Mouse (Mus musculus): ENCODE data around the gene Gm42906. TPM values are rescaled to one million over a fixed set of nuclear protein-coding genes. Genes with fewer than 3 reads are reported as not detected.

Gene Gm42906
- not detected in 2 replicates for polyA plus RNA-seq (2014; fragmentation: Nextera tagmentation; extraction: Ambion mirVana)

GRCm38 (mm10) chr5:151428113-151428756 lies at the start of gene Gm42906:
TSS of gene Gm42906 (minus strand) at chr5:151428163.
- 53% methylated on average over 3 of the region's 3 CpGs for WGBS
- no peak within 1 kb of the TSS for H3K4me2 ChIP-seq
- DNase-seq (no peak), ATAC-seq (ENCODE audit: insufficient read depth) (no peak)
- no peak within 1 kb of the TSS for H3K4me3 ChIP-seq (ENCODE audit: low read depth, low read length)
- no peaks in the 10 kb centered on the region for H3K36me3 ChIP-seq (ENCODE audit: insufficient read depth)
- no peaks in the 10 kb centered on the region for H3K9me3 ChIP-seq (ENCODE audit: low read depth, low read length)
- no peak for TF ChIP-seq CTCF (IDR thresholded peaks at IDR 0.05; ENCODE audit: low read depth)
- no peak within 1 kb of the TSS for H3K27ac ChIP-seq (ENCODE audit: low read depth)
- no peaks in the 10 kb centered on the region for H3K27me3 ChIP-seq (ENCODE audit: insufficient read depth, low read length)
- no peak within 1 kb of the TSS for H3K9ac ChIP-seq
- no peaks in the 10 kb centered on the region for H3K4me1 ChIP-seq (ENCODE audit: insufficient read depth)

GRCm38 (mm10) chr5:151445695-151446094 lies 17.7 kb upstream of the Gm42906 start:
- Histone ChIP-seq H3K36me3 (ENCODE audit: insufficient read depth) (no peaks in the 10 kb centered on the region), H3K4me2 (no peak overlapping the region), H3K27me3 (ENCODE audit: insufficient read depth, low read length) (no peaks in the 10 kb centered on the region), H3K9ac (no peak overlapping the region), H3K9me3 (ENCODE audit: low read depth, low read length) (no peaks in the 10 kb centered on the region), H3K4me1 (ENCODE audit: insufficient read depth) (no peaks in the 10 kb centered on the region), H3K4me3 (ENCODE audit: low read depth, low read length) (no peak overlapping the region), H3K27ac (ENCODE audit: low read depth) (no peak overlapping the region)
- ATAC-seq (ENCODE audit: insufficient read depth) (no peak), DNase-seq (no peak)
- 0 out of 2 replicates have a peak, but pooled peaks have one; percentile 11 for TF ChIP-seq CTCF (IDR thresholded peaks at IDR 0.05; ENCODE audit: low read depth)

GRCm38 (mm10) chr5:151435106-151435505 lies 7.1 kb upstream of the Gm42906 start:
- H3K9me3 ChIP-seq (ENCODE audit: low read depth, low read length): no peaks in the 10 kb centered on the region
- H3K36me3 ChIP-seq (ENCODE audit: insufficient read depth): no peaks in the 10 kb centered on the region
- TF ChIP-seq CTCF (IDR thresholded peaks at IDR 0.05; ENCODE audit: low read depth): no peak
- no peak overlapping the region for H3K4me2 ChIP-seq
- no peaks in the 10 kb centered on the region for H3K4me1 ChIP-seq (ENCODE audit: insufficient read depth)
- H3K27ac ChIP-seq (ENCODE audit: low read depth): no peak overlapping the region
- no peak for ATAC-seq (ENCODE audit: insufficient read depth)
- no peak for DNase-seq
- H3K4me3 ChIP-seq (ENCODE audit: low read depth, low read length): no peak overlapping the region
- H3K9ac ChIP-seq: no peak overlapping the region
- H3K27me3 ChIP-seq (ENCODE audit: insufficient read depth, low read length): no peaks in the 10 kb centered on the region

- Histone ChIP-seq H3K9me3 (ENCODE audit: low read depth, low read length) (no peaks in the 10 kb centered on the region), H3K36me3 (ENCODE audit: insufficient read depth) (no peaks in the 10 kb centered on the region), H3K4me1 (ENCODE audit: insufficient read depth) (peaks cover 7% of the 10 kb centered on the region), H3K9ac (no peak overlapping the region), H3K27me3 (ENCODE audit: insufficient read depth, low read length) (no peaks in the 10 kb centered on the region), H3K4me3 (ENCODE audit: low read depth, low read length) (no peak overlapping the region), H3K27ac (ENCODE audit: low read depth) (no peak overlapping the region), H3K4me2 (no peak overlapping the region)
- DNase-seq (peak; percentile 42), ATAC-seq (ENCODE audit: insufficient read depth) (peak; percentile 64; the same call in 1 of the 2 replicates)
- no peak for TF ChIP-seq CTCF (IDR thresholded peaks at IDR 0.05; ENCODE audit: low read depth)
- WGBS: 26% methylated on average over 3 of the region's 3 CpGs
Observed at GRCm38 (mm10) chr5:151426466-151426865, 1.5 kb downstream of the Gm42906 start.

- Histone ChIP-seq H3K36me3 (ENCODE audit: insufficient read depth) (no peaks in the 10 kb centered on the region), H3K4me1 (ENCODE audit: insufficient read depth) (peaks cover 7% of the 10 kb centered on the region), H3K9ac (no peak overlapping the region), H3K27me3 (ENCODE audit: insufficient read depth, low read length) (no peaks in the 10 kb centered on the region), H3K27ac (ENCODE audit: low read depth) (peak overlapping the region; percentile 50; the same call in 1 of the 2 replicates), H3K9me3 (ENCODE audit: low read depth, low read length) (no peaks in the 10 kb centered on the region), H3K4me2 (no peak overlapping the region), H3K4me3 (ENCODE audit: low read depth, low read length) (no peak overlapping the region)
- ATAC-seq (ENCODE audit: insufficient read depth) (no peak), DNase-seq (no peak)
- TF ChIP-seq CTCF (IDR thresholded peaks at IDR 0.05; ENCODE audit: low read depth): no peak
- WGBS: 79% methylated on average over 6 of the region's 6 CpGs
Observed at GRCm38 (mm10) chr5:151422692-151423091, 5.3 kb downstream of the Gm42906 start.

- ATAC-seq (ENCODE audit: insufficient read depth): no peak
- Histone ChIP-seq H3K4me2 (no peak overlapping the region), H3K27ac (ENCODE audit: low read depth) (no peak overlapping the region), H3K36me3 (ENCODE audit: insufficient read depth) (no peaks in the 10 kb centered on the region), H3K4me3 (ENCODE audit: low read depth, low read length) (no peak overlapping the region), H3K9me3 (ENCODE audit: low read depth, low read length) (no peaks in the 10 kb centered on the region), H3K4me1 (ENCODE audit: insufficient read depth) (peaks cover 7% of the 10 kb centered on the region), H3K27me3 (ENCODE audit: insufficient read depth, low read length) (no peaks in the 10 kb centered on the region), H3K9ac (no peak overlapping the region)
- 38% methylated on average over 7 of the region's 7 CpGs for WGBS
- peak; percentile 54 for DNase-seq
- TF ChIP-seq CTCF (IDR thresholded peaks at IDR 0.05; ENCODE audit: low read depth): no peak
Observed at GRCm38 (mm10) chr5:151421859-151422258, 6.1 kb downstream of the Gm42906 start.

GRCm38 (mm10) chr5:151418551-151418950 lies 9.4 kb downstream of the Gm42906 start:
- peaks cover 7% of the 10 kb centered on the region for H3K4me1 ChIP-seq (ENCODE audit: insufficient read depth)
- no peak overlapping the region for H3K9ac ChIP-seq
- ATAC-seq (ENCODE audit: insufficient read depth) (no peak), DNase-seq (no peak)
- H3K4me2 ChIP-seq: no peak overlapping the region
- no peaks in the 10 kb centered on the region for H3K27me3 ChIP-seq (ENCODE audit: insufficient read depth, low read length)
- H3K4me3 ChIP-seq (ENCODE audit: low read depth, low read length): no peak overlapping the region
- H3K27ac ChIP-seq (ENCODE audit: low read depth): no peak overlapping the region
- 87% methylated on average over 2 of the region's 2 CpGs for WGBS
- no peaks in the 10 kb centered on the region for H3K36me3 ChIP-seq (ENCODE audit: insufficient read depth)
- H3K9me3 ChIP-seq (ENCODE audit: low read depth, low read length): no peaks in the 10 kb centered on the region
- TF ChIP-seq CTCF (IDR thresholded peaks at IDR 0.05; ENCODE audit: low read depth): no peak

Data from lung, embryonic 14.5 days (tissue).